Mouse (Mus musculus) liver, postnatal 0 days (tissue): ENCODE measurements at regions not wholly inside any gene's neighbourhood (a gene's known extent, or its start where the extent isn't known, plus 50 kb on each side); places are given as distances from the start of the nearest gene placed in this dataset.

Experiments used
- CTCF ChIP-seq: sonication (generic); IDR thresholded peaks from 2 replicates; pipeline ENCODE4 v1.5.1; 2016; ENCODE audit warnings: antibody characterized with exemption, low read depth
- EP300 ChIP-seq: IDR thresholded peaks from 2 replicates; pipeline ENCODE4 v1.6.1; 2016; ENCODE audit warnings: antibody characterized with exemption, low read depth, mild to moderate bottlenecking

- TF ChIP-seq EP300: no peak
- TF ChIP-seq CTCF: no peak
Measured at GRCm38 (mm10) chr16:50859513-50859912, 268.6 kb upstream of the Ccdc54 start.
